Mouse (Mus musculus): ENCODE results near the gene P2rx6.
A peak's percentile ranks its signal among the peaks of the same experiment; 100 is the strongest.

P2rx6 gene

DNA sequence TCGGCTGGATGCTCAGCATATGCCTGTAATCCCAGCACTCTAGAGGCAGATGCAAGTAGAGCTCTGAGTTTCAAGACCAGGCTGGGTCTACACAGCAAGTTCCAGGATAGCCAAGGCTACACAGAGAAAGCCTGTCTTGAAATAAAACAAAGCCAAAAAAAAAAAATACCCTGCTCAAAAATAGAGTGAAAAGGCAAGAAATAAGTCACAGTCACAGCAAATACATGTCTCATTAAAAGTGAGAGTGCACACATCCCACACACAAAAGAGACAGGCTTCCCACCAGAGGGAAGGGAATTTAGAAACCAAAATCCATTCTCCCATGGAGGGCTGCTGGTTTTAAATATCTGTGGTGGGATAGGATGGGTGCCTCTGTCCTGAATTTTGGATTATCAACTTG is 1.9 kb downstream of the P2rx6 start:
- no peak for DNase-seq

DNA sequence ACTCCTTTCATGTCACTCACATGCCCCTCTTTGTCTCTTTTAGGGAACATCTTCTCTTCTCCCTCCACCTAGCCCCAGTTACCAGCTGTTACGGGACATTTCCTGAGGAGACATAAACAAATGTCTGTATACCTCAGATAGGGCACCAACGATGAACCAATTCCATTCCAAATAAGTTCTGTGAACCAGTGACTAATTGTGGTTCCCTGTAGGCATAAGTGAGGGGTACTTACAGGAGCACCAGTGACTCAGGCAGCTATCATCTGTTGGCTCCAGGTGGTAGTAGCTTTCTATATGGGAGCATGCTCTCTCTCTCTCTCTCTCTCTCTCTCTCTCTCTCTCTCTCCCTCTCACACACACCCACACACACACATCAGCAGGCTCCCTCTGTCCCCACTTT is 2.5 kb downstream of the P2rx6 start:
- DNase-seq = no peak

DNA sequence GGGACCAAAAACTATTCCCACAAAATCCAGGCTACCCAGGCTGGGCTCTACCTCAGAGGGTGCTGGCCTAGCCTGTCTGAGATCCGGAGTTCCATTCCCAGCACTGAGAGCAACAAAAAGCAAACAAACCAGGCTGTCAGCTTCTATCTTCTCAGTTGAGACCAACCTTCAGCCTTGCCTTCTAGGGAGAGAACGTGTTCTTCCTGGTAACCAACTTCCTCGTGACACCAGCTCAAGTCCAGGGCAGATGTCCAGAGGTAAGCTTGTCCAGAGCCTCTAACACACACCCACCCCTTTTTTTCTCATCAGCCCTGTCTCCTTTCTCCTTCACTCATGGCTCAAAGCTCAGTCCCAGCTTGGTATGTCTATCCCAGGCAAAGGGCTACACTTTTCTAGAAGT is 3.1 kb downstream of the P2rx6 start:
- no peak for DNase-seq

DNA sequence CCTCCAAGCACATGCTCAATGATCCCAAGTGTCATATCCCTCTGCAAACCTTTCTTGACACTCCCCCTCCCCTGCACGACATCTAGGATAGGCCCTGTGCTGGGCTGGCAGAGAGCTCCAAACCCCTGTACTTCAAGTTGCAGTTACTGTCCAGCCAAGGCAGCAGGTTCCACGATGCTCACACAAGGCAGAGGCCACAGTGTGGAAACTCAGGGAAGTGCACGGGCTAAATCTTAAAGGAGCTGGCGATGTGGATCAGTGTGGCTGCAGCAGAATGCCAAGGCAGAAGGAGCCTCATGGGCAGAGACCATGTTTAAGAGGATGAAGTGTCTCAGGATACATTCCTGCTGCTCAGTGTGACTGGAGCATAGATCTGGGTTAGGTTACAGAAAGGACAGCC is 4.5 kb downstream of the P2rx6 start:
- DNase-seq = no peak

DNA sequence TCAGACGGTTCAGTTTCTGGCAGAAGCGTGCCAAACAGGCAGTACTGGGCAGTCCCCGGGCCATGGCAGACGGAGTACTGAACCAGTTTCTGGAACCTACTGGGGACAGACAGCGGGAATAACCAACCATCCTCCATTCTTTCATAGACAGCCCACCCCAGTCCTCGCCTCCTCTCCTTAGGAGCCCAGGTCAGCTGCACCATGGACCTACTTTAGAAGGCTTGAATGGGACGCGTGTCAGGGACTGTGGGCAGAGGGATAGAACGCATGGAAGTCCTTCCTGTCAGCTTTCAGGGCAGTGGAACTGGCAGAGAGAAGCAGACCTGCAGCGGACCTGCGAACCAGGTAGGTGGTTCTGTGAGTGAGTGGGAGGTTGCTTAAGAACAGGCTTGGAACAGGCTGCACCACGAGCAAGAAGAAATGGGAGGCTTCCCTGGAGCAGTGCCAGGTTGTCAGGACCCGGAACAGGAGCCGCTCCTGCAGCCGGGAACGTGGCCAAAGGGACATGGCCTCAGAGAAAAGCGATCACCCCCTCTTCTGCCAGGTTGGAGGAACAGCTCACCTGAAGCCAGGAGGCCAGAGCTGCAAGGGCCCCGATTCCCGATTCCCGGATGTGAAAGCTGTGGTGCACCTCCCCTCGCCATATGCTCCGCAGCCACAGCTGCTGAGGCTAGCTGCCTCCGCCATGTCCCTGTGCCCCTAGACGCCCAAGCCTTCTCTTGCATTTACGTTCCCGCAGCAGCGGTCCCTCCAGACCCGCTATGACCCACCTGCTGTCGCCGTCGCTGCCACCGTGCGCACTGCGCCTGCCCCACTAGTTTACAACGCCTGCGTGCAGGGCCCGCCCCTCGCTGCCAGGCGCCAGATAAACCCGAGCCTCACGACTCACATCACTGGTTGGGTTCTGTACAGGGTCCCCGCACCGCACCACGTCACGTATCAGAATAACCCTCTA is 14.5 kb downstream of the P2rx6 start:
- peak; percentile 89 to 94 for DNase-seq

DNA sequence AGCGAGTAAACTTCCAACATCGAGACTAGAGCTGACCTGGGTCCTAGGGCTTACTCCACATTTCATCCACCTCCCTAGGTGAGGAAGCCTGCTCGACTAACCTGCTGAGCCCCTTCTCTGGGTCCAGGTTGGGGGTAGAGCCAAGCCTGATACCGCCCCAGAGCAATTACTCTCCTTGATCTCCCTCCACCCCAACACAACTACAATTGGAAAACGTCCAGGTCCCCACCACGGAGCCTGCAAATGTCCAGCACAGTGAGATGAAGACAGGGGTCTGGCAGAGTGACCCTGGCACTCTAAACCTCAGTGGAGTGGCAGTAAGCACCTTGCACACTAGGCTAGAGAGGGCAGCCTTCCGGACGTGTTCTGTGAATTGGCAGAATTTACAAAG is 15.1 kb downstream of the P2rx6 start:
- peak in 1 of 2 experiments; percentile 62 for DNase-seq

DNA sequence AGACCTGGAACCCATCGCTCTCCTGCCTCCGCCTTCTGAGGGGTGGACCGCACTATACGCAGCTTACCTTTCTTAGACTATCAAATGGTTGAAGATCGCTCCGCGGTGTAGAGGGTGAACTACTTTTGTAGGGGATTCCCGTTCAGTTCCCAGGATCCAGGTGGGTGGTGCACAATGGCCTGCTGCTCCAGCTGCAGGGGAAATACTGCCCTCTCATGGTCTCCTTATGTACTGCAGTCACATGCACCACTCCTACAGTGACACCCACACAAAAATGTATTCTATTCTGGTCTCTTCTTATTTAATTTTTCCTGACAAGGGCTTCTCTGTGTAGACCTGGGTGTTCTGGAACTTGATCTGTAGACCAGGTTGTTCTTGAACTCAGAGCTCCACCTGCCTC is 21.4 kb downstream of the P2rx6 start, which contains the start of gene Slc7a4:
TSS of gene Slc7a4 (minus strand) at position 151 of the 400 bp plus-strand sequence.
- DNase-seq = peak in 1 of 2 experiments; percentile 40

DNA sequence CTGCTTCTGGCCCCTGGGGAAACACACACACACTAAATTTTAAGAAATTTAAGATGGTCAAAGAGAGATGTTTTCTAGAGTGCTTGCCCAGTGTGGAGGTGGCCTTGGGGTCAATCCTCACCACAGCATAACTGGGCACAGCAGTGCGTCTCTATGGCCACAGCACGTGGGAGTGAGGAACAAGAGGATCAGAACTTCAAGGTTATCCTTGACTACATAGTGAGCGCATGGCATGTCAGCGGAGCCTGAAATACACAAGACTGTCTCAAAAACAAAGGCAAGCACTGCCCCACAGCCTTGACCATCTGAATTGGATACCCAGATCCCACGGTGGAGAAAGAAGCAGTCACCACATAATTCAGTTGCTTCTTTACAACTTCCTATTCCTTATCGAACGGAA is 22.9 kb downstream of the P2rx6 start:
- DNase-seq = no peak

DNA sequence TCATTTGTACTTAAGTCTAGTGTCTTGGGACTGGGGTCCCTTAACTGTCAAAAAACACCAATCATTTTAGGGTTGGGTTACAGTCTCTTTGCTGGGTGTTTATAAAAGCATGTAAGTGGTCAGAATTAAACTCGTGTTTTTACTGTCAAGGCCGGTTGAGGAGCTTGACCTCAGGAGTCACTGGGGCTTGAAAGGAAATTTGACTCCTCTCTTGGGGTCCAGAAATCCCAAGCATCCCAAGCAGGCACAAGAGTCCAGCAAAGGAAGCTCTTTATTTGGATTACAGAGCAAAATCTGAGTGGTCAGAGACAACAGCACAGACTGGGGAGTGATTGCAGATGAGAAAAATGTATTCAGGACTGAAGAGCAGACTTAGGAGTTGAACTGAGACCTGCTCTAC is 29.0 kb downstream of the P2rx6 start:
- no peak for DNase-seq

DNA sequence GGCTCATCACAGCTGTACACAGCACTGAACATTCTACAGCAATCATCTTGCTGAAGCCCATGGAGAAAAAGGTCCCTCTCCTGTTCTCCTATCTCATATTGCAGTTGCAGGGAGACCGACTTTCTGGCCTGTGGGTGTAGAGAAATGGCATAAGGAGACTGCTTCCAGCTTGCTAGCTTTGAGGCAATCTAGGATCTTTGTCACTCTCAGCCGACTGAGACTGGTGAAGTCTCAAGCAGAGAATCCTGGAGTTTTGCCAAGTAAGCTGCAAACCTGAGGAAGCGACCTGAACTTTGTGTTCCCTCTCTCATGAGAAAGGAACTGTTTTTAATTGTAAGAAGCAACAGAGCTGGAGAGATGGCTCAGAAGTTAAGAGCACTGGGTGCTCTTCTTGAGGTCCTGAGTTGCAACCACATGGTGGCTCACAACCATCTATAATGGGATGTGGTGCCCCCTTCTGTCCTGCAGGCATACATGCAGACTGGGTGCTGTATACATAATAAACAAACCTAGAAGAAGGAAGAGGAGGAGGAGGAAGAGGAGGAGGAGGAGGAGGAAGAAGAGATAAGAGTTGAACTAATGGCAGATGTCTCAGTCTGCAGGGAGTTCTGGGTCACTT is 39.4 kb downstream of the P2rx6 start:
- DNase-seq = no peak

DNA sequence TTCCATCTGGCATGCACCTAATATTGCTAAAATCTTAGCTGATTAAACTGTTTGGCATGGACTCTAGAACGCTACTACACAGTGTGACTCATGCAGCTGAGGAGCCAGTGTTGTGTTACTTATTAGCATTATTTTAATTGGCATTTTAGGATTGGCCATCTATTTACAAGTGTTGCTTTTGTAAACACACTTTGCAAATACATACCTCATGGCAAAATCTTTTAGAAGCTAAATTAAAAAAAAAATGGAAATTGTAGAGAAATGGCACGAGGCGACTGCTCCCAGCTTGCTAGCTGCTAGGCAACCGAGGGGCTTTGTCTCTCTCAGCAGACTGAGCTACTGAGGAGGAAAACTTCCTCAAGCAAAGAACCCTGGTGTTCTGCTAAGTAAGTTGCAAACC is 43.3 kb downstream of the P2rx6 start:
- no peak for DNase-seq

DNA sequence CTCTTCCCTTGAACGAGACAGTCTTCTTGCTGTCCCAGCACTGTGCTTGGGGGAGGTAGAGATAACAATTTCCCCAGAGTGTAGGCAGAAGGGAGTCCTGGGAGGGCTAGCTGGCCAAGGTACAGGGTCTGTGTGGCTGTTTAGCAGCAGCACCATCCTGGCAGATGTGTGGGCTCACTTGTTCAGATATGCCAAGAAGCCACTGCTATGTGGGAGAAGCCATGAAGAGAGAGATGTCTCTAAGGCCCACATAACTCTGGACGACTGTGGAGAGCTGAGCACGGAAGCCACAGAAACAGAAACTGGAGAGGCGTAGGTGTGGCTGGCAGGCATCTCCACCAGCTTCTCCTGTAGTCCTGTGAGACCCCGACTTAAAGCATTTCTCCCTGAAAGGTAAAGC is 44.0 kb downstream of the P2rx6 start:
- no peak for DNase-seq

DNA sequence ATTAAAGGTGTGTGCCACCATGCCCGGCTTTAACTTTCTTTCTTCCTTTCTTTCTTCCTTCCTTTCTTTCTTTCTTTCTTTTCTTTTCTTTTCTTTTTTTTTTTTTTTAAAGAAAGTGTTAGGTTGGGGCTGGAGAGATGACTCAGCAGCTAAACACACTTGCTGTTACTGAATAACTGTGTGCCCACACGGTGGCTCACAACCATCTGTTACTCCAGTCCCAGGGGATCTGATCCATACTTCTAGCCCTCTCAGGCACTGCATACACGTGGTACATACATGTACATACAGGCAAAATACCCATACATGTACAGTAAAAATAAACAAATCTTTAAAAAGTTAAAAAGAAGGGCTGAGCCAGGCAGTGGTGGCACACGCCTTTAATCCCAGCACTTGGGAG is 49.7 kb downstream of the P2rx6 start:
- no peak for DNase-seq

DNA sequence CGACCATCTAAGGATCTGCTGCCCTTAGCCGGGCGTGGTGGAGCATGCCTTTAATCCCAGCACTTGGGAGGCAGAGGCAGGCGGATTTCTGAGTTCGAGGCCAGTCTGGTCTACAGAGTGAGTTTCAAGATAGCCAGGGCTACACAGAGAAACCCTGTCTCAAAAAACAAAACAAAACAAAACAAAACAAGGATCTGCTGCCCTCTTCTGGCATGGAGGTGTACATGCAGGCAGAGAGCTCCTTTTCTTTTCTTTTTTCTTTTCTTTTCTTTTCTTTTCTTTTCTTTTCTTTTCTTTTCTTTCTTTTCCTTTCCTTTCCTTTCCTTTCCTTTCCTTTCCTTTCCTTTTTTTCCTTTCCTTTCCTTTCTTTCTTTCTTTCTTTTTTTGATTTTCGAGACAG is 53.1 kb downstream of the P2rx6 start:
- peak in 1 of 2 experiments; percentile 32 for DNase-seq

DNA sequence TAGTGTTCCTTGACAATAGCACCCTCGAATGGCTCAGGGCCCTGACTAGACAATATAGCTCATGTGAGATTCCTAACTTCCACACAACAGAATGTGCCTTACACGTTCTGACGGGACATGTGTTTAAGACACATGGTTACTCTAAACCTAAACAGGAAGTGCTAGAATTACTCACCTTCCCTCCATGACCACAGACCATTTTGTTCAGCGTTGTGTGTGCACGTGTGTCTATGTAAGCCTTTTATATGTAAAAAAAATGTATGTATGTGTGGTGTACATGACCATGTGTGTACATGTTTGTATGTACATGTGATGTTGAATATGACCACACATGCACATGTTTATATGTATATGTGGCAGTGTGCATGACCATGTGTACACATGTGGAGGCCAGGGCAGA is 54.5 kb downstream of the P2rx6 start:
- no peak for DNase-seq

DNA sequence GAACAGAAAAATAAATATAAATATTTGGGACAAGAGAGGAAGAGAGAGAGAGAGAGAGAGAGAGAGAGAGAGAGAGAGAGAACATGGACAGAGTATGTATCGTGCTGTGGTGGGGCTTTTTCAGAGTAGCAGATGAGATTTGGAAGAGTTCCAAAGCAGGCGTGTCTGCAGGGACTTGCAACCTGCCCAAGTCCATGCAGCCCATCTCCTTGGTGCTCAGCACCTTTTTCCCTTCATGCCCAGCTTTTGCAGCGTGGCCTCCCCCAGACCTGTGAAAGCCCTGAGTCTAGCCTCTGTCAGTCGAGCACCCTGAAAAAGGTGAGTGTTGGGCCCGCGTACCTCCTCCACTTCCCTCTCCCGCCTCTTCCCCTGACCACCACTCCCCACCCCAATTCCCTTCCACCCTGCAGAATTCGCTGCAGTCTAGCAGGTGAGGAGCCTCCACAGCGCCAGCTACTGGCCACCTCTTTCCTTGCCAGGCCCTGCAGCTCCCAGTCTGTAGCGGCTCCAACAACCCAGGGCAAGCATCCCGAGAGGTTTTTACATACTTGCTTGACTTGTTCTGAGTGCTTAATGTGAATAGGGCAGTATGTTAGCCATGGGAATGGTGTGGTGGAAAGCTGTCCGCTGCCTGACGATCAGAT is 56.4 kb downstream of the P2rx6 start:
- peak; percentile 74 to 79 for DNase-seq

DNA sequence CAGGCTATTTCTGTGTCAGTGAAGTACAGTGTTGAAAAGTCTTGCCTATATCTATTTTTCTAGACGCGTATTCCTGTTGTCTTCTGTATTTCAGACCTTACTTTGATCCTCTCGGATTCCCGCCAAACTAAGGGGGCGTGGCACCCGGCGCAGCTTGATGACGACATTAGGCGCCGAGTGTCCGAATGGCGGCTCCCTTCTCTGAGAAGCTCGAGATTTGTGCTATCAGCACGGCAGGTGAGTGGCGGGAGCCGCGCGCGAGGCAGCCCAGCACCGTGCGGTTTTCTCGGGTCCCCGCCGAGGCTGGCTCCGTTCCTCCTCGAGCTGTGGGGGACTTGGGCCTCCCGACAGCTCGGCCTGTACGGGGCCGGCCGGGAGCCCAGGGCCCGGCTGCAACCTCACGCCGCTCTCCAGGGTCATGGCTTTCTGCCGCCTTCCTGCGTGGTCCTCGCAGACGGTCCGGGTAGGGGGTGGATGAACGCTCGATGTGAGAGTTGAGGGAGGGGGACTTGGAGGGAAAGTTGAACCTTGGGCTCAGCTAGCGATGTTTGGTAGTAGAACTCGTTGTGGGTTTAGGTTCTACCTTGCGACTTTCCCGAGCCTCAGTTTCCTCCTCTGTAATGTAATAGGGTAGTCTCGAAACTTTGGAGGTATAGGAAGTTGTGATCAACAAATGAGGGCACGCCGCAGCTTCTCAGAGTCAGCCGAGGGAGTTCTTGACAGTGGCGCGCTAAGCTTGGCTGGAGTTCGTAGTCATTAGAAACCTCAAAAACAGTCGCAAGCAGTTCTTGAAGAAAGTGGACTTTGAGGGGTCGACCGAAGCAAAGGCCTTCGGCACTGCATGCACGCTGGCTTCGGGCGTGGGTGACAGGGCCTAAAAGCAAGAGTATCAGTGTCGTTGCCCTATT is 57.8 kb downstream of the P2rx6 start, which contains the start of gene Smpd4:
TSS of gene Smpd4 (plus strand) at position 157 of the 908 bp plus-strand sequence.
- peak; percentile 96 to 97 for DNase-seq

DNA sequence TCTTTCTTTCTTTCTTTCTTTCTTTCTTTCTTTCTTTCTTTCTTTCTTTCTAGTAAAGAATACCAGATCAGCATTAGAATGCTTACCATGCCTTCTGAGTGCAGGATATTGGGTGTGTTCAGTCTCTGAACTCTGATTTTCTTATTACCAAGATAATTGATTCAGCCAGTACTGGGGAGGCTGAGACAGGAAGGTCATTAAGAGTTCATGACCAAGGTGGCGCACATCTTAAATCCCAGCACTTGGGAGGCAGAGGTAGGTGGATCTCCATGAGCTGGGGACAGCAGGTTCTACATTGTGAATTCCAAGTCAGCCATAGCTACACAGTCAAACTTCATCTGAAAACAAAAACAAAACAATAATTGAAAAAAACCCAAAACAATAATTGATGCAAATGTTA is 60.3 kb downstream of the P2rx6 start:
- DNase-seq = no peak

DNA sequence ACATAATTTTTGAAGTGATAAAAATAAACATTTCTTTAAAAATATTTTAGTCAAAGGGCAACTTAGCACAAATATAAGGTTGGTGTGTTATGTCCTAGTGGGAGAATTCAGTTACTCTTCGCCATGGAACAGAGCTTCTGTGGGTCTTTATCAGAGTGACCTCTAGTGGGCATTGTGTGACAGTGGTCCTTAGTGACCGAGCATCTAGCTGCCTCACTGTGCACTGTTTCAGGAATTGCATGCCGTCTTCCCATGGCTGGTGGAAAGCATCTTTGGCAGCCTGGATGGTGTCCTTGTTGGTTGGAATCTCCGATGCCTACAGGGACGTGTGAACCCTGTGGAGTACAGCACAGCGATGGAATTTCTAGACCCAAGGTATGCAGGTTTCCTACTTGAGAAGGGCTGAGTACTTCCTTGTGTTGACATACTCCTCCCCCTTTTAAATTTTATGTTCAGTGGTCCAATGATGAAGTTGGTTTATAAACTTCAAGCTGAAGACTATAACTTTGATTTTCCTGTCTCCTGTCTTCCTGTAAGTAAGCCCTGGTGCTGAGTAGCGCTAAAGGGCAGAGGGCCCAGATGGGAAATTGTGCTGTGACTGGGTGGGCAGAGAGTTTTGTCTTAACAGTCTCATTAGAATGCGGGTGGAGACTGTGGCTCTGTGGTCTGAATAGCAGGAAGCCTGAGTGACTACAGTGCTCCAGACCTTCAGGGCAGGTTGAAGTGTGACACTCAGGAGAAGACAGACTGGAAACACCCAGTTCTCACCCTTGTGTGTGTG is 64.0 kb downstream of the P2rx6 start:
- DNase-seq = peak in 1 of 2 experiments; percentile 39

DNA sequence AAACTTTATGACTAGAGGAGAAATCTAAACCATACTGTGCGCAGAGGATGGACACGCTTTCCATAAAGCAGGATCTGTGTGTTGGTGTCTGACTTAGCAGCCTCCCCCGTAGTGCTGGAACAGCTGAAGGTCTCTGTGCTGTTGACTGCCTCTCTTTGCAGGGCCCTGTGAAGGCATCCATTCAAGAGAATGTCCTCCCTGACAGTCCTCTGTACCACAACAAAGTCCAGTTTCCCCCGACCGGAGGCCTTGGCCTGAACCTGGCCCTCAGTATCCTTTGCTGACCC is 64.5 kb downstream of the P2rx6 start:
- DNase-seq = no peak

Measured in cerebellum, postnatal 14 days (tissue).